Mouse (Mus musculus) heart, embryonic 13.5 days (tissue): ENCODE measurements around the gene Zbtb7b. TPM values are rescaled to one million over a fixed set of nuclear protein-coding genes. Genes with fewer than 3 reads are reported as not detected.

Experiments
- ATAC-seq: fragments of 200-750 bp; cut with Nextera tagmentation; 2 replicates; pipeline ENCODE4 v1.8.0; 2017; ENCODE audit warnings: moderate TSS enrichment; ENCODE audit not compliant: insufficient number of reproducible peaks, low FRiP score, low TSS enrichment; ENCODE audit errors: extremely low read depth
- H3K27ac ChIP-seq: fragments of 300-500 bp; sonication (generic); replicated peaks from 2 replicates; pipeline ENCODE4 v1.5.1; 2015; ENCODE audit warnings: moderate library complexity, mild to moderate bottlenecking, inconsistent platforms
- H3K27me3 ChIP-seq: fragments of 300-500 bp; sonication (generic); replicated peaks from 2 replicates; pipeline ENCODE4 v1.6.1; 2015; ENCODE audit warnings: mild to moderate bottlenecking, inconsistent platforms
- H3K36me3 ChIP-seq: fragments of 300-500 bp; sonication (generic); 2 replicates; pipeline ENCODE4 v1.6.1; 2015; ENCODE audit warnings: mild to moderate bottlenecking, inconsistent platforms
- H3K4me1 ChIP-seq: fragments of 300-500 bp; sonication (generic); 2 replicates; pipeline ENCODE4 v1.6.1; 2015; ENCODE audit warnings: inconsistent platforms
- H3K4me2 ChIP-seq: fragments of 300-500 bp; sonication (generic); 2 replicates; pipeline ENCODE4 v1.6.1; 2015; ENCODE audit warnings: inconsistent platforms, mild to moderate bottlenecking, moderate library complexity
- H3K4me3 ChIP-seq: fragments of 300-500 bp; sonication (generic); 2 replicates; pipeline ENCODE4 v1.5.1; 2015; ENCODE audit warnings: moderate library complexity, mild to moderate bottlenecking, inconsistent platforms
- H3K9ac ChIP-seq: fragments of 300-500 bp; sonication (generic); 2 replicates; pipeline ENCODE4 v1.6.1; 2015; ENCODE audit warnings: inconsistent platforms, mild to moderate bottlenecking, moderate library complexity
- H3K9me3 ChIP-seq: fragments of 300-500 bp; sonication (generic); 2 replicates; pipeline ENCODE4 v1.6.1; 2016; ENCODE audit warnings: inconsistent platforms
- WGBS: fragments of 180-500 bp; shearing (Covaris S2); methylation state at CpG from one replicate; pipeline ENCODE4 v1.1.7; 2015; ENCODE audit warnings: mixed read lengths; 5-methylcytosine and 5-hydroxymethylcytosine counted together
- polyA plus RNA-seq: library from polyadenylated mRNA; unstranded; fragments of >200 nt; fragmentation: Nextera tagmentation; extraction: Ambion mirVana; gene quantifications from 2 replicates; pipeline ENCODE4 v1.2.1, GENCODE M21; 2015

Gene Zbtb7b
- polyA plus RNA-seq, 1 experiment from 2014 or later = 1.9 TPM

DNA sequence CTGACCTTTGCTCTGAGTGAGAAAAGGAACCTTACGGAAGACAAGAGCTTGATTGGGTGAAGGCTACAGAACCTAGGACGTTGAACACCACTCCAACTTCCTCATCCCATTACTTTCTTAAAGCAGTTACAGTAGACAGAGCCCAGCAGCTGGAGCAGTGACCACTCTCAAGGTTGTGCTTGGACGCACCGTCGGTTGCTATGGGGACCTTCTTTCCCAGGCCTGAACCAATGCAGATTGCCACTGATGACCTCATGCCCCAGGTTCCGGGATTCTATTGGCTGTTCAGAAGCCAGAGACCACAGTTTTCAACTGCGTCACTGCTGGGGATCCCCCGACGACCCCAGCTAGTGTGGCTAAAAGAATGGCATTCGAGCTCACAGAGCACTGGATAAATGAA is 63.6 kb downstream of the Zbtb7b start:
- Histone ChIP-seq H3K27ac (no peak overlapping the region), H3K4me1 (peaks cover 26% of the 10 kb centered on the region), H3K27me3 (peaks cover 40% of the 10 kb centered on the region), H3K9ac (no peak overlapping the region), H3K4me3 (no peak overlapping the region), H3K36me3 (peaks cover 26% of the 10 kb centered on the region), H3K9me3 (no peaks in the 10 kb centered on the region), H3K4me2 (no peak overlapping the region)
- ATAC-seq = no peak
- WGBS = 17% methylated on average over 10 of the region's 10 CpGs

DNA sequence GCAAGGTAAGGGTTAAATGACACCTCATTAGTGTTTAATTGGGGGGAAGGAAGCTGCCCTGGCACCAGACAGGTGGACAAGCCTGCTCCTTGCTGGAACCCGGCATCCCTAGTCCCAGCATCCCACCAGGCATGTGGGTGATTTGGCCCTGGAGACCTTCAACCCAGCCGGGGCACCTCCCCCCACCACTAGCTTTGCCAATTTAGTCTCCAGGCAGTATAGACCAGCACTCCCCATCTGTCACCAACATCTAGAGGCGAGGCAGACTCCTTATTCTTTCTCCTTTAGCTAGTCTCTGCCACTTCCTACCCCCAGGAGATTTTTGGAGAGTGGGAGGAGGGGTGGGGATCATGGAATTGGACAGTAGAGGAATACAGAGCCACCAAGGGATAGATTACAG is 64.2 kb downstream of the Zbtb7b start:
- WGBS = 54% methylated on average over 3 of the region's 3 CpGs
- no peaks in the 10 kb centered on the region for H3K9me3 ChIP-seq
- H3K9ac ChIP-seq = no peak overlapping the region
- no peak overlapping the region for H3K27ac ChIP-seq
- H3K36me3 ChIP-seq = peaks cover 26% of the 10 kb centered on the region
- H3K4me2 ChIP-seq = no peak overlapping the region
- ATAC-seq = no peak
- H3K27me3 ChIP-seq = peaks cover 40% of the 10 kb centered on the region
- no peak overlapping the region for H3K4me3 ChIP-seq
- H3K4me1 ChIP-seq = peaks cover 22% of the 10 kb centered on the region

DNA sequence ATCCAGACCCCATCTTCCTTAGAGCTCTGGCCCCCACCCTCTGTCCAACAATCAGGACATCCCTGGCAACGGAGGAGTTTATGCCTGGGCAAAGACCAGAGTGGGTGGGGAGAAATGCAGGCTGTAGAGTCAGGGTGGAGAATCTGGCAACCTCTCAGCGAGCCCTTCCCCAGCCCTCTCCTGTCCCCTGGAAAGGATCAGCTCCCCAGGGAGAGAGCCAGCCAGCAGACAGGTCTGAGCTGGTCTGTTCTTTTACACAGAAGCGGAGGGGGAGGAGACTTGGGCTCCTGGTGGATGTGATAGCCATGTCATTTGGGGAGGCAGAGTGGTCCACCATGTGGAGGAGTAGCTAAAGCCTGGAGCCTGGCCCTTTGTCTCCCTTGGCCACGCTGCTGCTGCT is 66.0 kb downstream of the Zbtb7b start:
- WGBS = 20% methylated on average over 4 of the region's 4 CpGs
- no peak overlapping the region for H3K4me3 ChIP-seq
- peaks cover 47% of the 10 kb centered on the region for H3K27me3 ChIP-seq
- no peaks in the 10 kb centered on the region for H3K9me3 ChIP-seq
- H3K4me2 ChIP-seq = no peak overlapping the region
- no peak; the same call in 1 of the 2 replicates for ATAC-seq
- H3K9ac ChIP-seq = no peak overlapping the region
- peaks cover 22% of the 10 kb centered on the region for H3K4me1 ChIP-seq
- H3K27ac ChIP-seq = no peak overlapping the region
- peaks cover 9% of the 10 kb centered on the region for H3K36me3 ChIP-seq

Other genes starting within 250 kb of the Zbtb7b start
- gene Hcn3, start 234.6 kb downstream of the Zbtb7b start, polyA plus RNA-seq = 0.68 and 1.0 TPM in 2 replicates
- gene Clk2, start 230.0 kb downstream of the Zbtb7b start, polyA plus RNA-seq = 16.9 and 17.4 TPM in 2 replicates
- gene Scamp3, start 217.3 kb downstream of the Zbtb7b start, polyA plus RNA-seq = 83.4 and 88.1 TPM in 2 replicates
- 12.8 and 13.5 TPM in 2 replicates for gene Fam189b, start 211.6 kb downstream of the Zbtb7b start, polyA plus RNA-seq
- 32.7 and 34.8 TPM in 2 replicates for gene Gba, start 191.8 kb downstream of the Zbtb7b start, polyA plus RNA-seq
- gene Thbs3, start 179.6 kb downstream of the Zbtb7b start, polyA plus RNA-seq = 15.6 and 16.2 TPM in 2 replicates
- 125 and 126 TPM in 2 replicates for gene Mtx1, start 167.7 kb downstream of the Zbtb7b start, polyA plus RNA-seq
- gene Muc1, start 165.7 kb downstream of the Zbtb7b start, polyA plus RNA-seq = 0.59 and 1.1 TPM in 2 replicates
- 216 and 229 TPM in 2 replicates for gene Krtcap2, start 148.8 kb downstream of the Zbtb7b start, polyA plus RNA-seq
- 0.70 and 0.76 TPM in 2 replicates for gene Trim46, start 148.5 kb downstream of the Zbtb7b start, polyA plus RNA-seq
- 77.5 and 85.1 TPM in 2 replicates for gene Dpm3, start 135.4 kb downstream of the Zbtb7b start, polyA plus RNA-seq
- 40.6 and 40.7 TPM in 2 replicates for gene Slc50a1, start 124.2 kb downstream of the Zbtb7b start, polyA plus RNA-seq
- gene Efna1, start 113.6 kb downstream of the Zbtb7b start, polyA plus RNA-seq = 33.3 and 38.4 TPM in 2 replicates
- 1.8 and 1.9 TPM in 2 replicates for gene Efna3, start 71.8 kb downstream of the Zbtb7b start, polyA plus RNA-seq
- gene Efna4, start 56.7 kb downstream of the Zbtb7b start, polyA plus RNA-seq = 9.9 and 10.2 TPM in 2 replicates
- gene Adam15, start 44.8 kb downstream of the Zbtb7b start, polyA plus RNA-seq = 58.3 and 58.9 TPM in 2 replicates
- gene Dcst2, start 32.8 kb downstream of the Zbtb7b start, polyA plus RNA-seq = 0.08 TPM in 1 of 2 replicates, not detected in the other
- gene Dcst1, start 29.5 kb downstream of the Zbtb7b start, polyA plus RNA-seq = 0.09 and 0.10 TPM in 2 replicates
- gene Lenep, start 8.0 kb upstream of the Zbtb7b start, polyA plus RNA-seq = 0.75 TPM in 1 of 2 replicates, not detected in the other
- gene Flad1, start 17.1 kb upstream of the Zbtb7b start, polyA plus RNA-seq = 30.3 and 32.0 TPM in 2 replicates
- gene Cks1b, start 23.6 kb upstream of the Zbtb7b start, polyA plus RNA-seq = 339 and 400 TPM in 2 replicates
- gene Shc1, start 23.7 kb upstream of the Zbtb7b start, polyA plus RNA-seq = 63.4 and 66.1 TPM in 2 replicates
- gene Pygo2, start 35.4 kb upstream of the Zbtb7b start, polyA plus RNA-seq = 24.3 and 24.8 TPM in 2 replicates
- gene Pbxip1, start 41.9 kb upstream of the Zbtb7b start, polyA plus RNA-seq = 61.3 and 64.1 TPM in 2 replicates
- 47.6 and 58.3 TPM in 2 replicates for gene Pmvk, start 59.8 kb upstream of the Zbtb7b start, polyA plus RNA-seq
- 2.2 and 2.3 TPM in 2 replicates for gene Kcnn3, start 125.4 kb upstream of the Zbtb7b start, polyA plus RNA-seq